Mouse (Mus musculus) E14TG2a.4 (cell line): Measurements from ENCODE around the gene Serpine1.

Experiments
- CTCF ChIP-seq: conservative IDR thresholded peaks from 2 replicates; pipeline ENCODE4 v1.5.1; 2014; ENCODE audit warnings: low read length
- NANOG ChIP-seq: IDR thresholded peaks from 2 replicates; pipeline ENCODE4 v1.6.1; 2014; ENCODE audit warnings: borderline replicate concordance, low read length, mixed read lengths
- POU5F1 ChIP-seq: IDR thresholded peaks from 2 replicates; pipeline ENCODE4 v1.6.1; 2014; ENCODE audit warnings: low read length, borderline replicate concordance

DNA sequence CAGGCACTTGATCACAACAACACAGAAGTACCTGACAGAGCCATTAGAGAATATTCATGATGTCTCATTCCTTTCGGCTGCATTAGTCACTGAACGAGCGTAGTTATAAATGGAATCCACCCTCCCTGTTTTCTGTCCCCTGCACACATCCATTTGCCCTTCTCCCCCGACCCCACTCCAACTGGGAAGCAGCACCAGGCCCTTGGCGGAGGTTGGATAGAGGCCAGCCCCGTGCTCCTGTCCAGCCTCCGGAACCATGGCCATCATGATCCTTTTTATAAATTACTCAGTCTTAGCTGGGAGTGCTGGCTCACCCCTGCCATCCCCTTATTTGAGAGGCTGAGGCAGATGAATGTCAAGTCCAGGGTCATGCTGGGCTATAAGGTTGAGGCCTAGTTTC, 17.8 kb downstream of the Serpine1 start:
- TF ChIP-seq CTCF (no peak), POU5F1 (no peak), NANOG (no peak)
